Mouse (Mus musculus): ENCODE data around the gene Gdap1l1. TPM values are rescaled to one million over a fixed set of nuclear protein-coding genes. Genes with fewer than 3 reads are reported as not detected.

Gene Gdap1l1
- polyA plus RNA-seq, 1 experiment = 126 TPM

GRCm38 (mm10) chr2:163428346-163429011 is 9.8 kb upstream of the Gdap1l1 start:
- DNase-seq = no peak
- 59% methylated on average over 4 of the region's 4 CpGs for WGBS
- H3K4me3 ChIP-seq (replicated peaks; ENCODE audit: insufficient read depth, low read depth, low read length) = no peak overlapping the region
- peaks cover 15% of the 10 kb centered on the region for H3K4me1 ChIP-seq (ENCODE audit: control insufficient read depth, insufficient read depth, low read length)
- H3K27ac ChIP-seq (ENCODE audit: insufficient read depth, low read length) = no peak overlapping the region
- no peak for TF ChIP-seq CTCF (IDR thresholded peaks at IDR 0.05; ENCODE audit: borderline replicate concordance, insufficient read depth, low read depth, low read length)
- no peak for TF ChIP-seq POLR2A (IDR thresholded peaks at IDR 0.05; ENCODE audit: borderline replicate concordance, insufficient read depth, low read length)
- no peaks in the 10 kb centered on the region for H3K27me3 ChIP-seq (ENCODE audit: control insufficient read depth, insufficient read depth, low read length)

- H3K4me1 ChIP-seq (ENCODE audit: control insufficient read depth, insufficient read depth, low read length) = peaks cover 20% of the 10 kb centered on the region
- DNase-seq = no peak
- WGBS = 89% methylated on average over 9 of the region's 9 CpGs
- H3K27me3 ChIP-seq (ENCODE audit: control insufficient read depth, insufficient read depth, low read length) = no peaks in the 10 kb centered on the region
- TF ChIP-seq POLR2A (IDR thresholded peaks at IDR 0.05; ENCODE audit: borderline replicate concordance, insufficient read depth, low read length) (no peak), CTCF (IDR thresholded peaks at IDR 0.05; ENCODE audit: borderline replicate concordance, insufficient read depth, low read depth, low read length) (no peak)
- H3K4me3 ChIP-seq (replicated peaks; ENCODE audit: insufficient read depth, low read depth, low read length) = no peak overlapping the region
- no peak overlapping the region for H3K27ac ChIP-seq (ENCODE audit: insufficient read depth, low read length)
Measured at GRCm38 (mm10) chr2:163431289-163431688, 7.0 kb upstream of the Gdap1l1 start.

DNA sequence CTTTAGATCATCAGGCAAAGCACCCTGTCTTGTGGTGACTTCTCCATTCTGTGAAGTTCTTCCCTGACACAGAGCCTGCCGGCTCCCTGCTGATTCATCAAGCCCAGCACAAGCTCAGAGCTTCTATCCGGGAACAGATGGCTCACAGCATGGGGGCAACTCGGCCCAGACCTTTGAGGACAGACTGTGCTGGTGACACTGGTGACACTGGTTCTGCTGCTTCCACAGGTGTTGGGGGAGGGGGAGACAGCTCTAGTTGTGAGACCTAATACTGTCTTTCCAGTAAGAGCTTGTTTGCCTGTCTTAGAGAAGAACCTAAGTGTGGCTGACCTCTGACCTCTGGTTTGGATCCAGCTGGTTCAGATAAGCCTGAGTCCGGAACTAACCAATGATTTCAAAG is 4.3 kb upstream of the Gdap1l1 start:
- peak overlapping the region; percentile 76 for H3K27ac ChIP-seq (ENCODE audit: insufficient read depth, low read length)
- peaks cover 22% of the 10 kb centered on the region for H3K4me1 ChIP-seq (ENCODE audit: control insufficient read depth, insufficient read depth, low read length)
- no peak overlapping the region for H3K4me3 ChIP-seq (replicated peaks; ENCODE audit: insufficient read depth, low read depth, low read length)
- no peak for TF ChIP-seq POLR2A (IDR thresholded peaks at IDR 0.05; ENCODE audit: borderline replicate concordance, insufficient read depth, low read length)
- TF ChIP-seq CTCF (IDR thresholded peaks at IDR 0.05; ENCODE audit: borderline replicate concordance, insufficient read depth, low read depth, low read length) = no peak
- 7% methylated on average over 4 of the region's 4 CpGs for WGBS
- DNase-seq = peak; percentile 96 to 97
- H3K27me3 ChIP-seq (ENCODE audit: control insufficient read depth, insufficient read depth, low read length) = no peaks in the 10 kb centered on the region

- H3K4me1 ChIP-seq (ENCODE audit: control insufficient read depth, insufficient read depth, low read length) = peaks cover 36% of the 10 kb centered on the region
- H3K27me3 ChIP-seq (ENCODE audit: control insufficient read depth, insufficient read depth, low read length) = no peaks in the 10 kb centered on the region
- peak overlapping the region; percentile 85 for H3K27ac ChIP-seq (ENCODE audit: insufficient read depth, low read length)
- peak overlapping the region; percentile 90 for H3K4me3 ChIP-seq (replicated peaks; ENCODE audit: insufficient read depth, low read depth, low read length)
- TF ChIP-seq POLR2A (IDR thresholded peaks at IDR 0.05; ENCODE audit: borderline replicate concordance, insufficient read depth, low read length) = no peak
- no peak for TF ChIP-seq CTCF (IDR thresholded peaks at IDR 0.05; ENCODE audit: borderline replicate concordance, insufficient read depth, low read depth, low read length)
- DNase-seq = peak; percentile 34 to 43
- WGBS = 5% methylated on average over 4 of the region's 4 CpGs
Measured at GRCm38 (mm10) chr2:163437800-163438199, 476 bp upstream of the Gdap1l1 start.

DNA sequence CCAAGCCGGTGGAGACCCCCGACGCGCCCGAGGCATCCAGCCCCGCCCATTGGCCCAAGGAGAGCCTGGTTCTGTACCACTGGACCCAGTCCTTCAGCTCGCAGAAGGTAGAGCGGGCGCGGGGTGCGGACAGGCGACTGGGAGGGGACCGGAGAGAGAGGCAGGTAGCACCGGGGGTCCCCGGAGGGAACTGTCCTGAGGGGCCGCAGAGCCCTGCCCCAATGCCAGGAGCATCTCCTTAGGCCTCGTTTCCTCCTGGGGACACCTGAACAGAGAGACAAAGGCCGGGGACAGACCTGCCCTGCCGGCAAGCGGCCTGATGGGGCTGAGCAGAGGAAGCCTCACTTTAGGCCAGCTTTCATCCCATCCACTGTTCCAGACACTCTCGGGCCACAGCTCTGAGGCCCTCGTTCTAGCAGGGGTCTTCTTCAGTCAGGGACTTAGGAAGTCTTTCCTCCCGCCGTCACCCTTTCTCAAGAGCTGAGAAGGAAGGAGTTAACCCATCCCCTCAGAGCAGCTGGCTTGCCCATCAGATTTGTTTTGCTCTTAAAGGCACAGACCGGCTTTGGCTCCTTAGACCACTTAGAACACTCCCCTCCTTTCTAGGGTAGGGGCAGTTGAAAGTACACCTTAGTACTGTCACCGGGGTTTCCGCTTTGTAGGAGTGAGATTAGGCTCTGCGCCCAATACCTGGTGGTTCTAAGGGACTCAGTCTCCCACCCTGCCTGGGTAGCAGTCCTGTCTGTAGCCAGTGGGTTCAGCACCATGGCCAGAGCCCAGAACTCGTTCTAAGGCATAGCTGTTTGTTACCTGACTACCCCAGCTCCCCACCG is 559 bp downstream of the Gdap1l1 start:
- TF ChIP-seq CTCF (IDR thresholded peaks at IDR 0.05; ENCODE audit: borderline replicate concordance, insufficient read depth, low read depth, low read length) (no peak), POLR2A (IDR thresholded peaks at IDR 0.05; ENCODE audit: borderline replicate concordance, insufficient read depth, low read length) (no peak)
- H3K4me1 ChIP-seq (ENCODE audit: control insufficient read depth, insufficient read depth, low read length) = peaks cover 36% of the 10 kb centered on the region
- peak overlapping the region; percentile 90 for H3K4me3 ChIP-seq (replicated peaks; ENCODE audit: insufficient read depth, low read depth, low read length)
- WGBS = 2% methylated on average over 30 of the region's 30 CpGs
- H3K27me3 ChIP-seq (ENCODE audit: control insufficient read depth, insufficient read depth, low read length) = no peaks in the 10 kb centered on the region
- peak in 1 of 2 experiments; percentile 58 for DNase-seq
- peak overlapping the region; percentile 85 for H3K27ac ChIP-seq (ENCODE audit: insufficient read depth, low read length)

DNA sequence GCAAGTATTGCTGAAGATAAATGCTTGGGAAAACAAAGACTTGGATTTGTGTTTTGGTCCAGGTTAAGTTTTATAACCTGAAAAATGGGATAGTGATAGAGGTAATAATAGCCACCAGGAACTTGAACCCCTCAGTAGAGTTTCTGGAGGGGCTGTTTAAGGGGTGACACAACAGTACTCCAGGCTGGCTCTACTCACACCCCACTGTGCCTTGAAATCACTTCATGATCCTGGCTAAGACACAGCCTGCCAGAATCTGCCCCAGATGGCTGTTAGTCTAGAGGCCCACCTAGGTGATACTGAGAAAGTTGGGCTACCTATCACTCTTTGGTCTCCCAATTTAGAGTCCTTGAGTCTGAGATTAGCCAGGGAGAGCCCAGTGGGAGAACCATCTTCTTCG is 1.2 kb downstream of the Gdap1l1 start:
- Histone ChIP-seq H3K4me1 (ENCODE audit: control insufficient read depth, insufficient read depth, low read length) (peaks cover 40% of the 10 kb centered on the region), H3K4me3 (replicated peaks; ENCODE audit: insufficient read depth, low read depth, low read length) (peak overlapping the region; percentile 90), H3K27ac (ENCODE audit: insufficient read depth, low read length) (no peak overlapping the region), H3K27me3 (ENCODE audit: control insufficient read depth, insufficient read depth, low read length) (no peaks in the 10 kb centered on the region)
- 45% methylated on average over 1 of the region's 1 CpGs for WGBS
- no peak for TF ChIP-seq POLR2A (IDR thresholded peaks at IDR 0.05; ENCODE audit: borderline replicate concordance, insufficient read depth, low read length)
- TF ChIP-seq CTCF (IDR thresholded peaks at IDR 0.05; ENCODE audit: borderline replicate concordance, insufficient read depth, low read depth, low read length) = no peak
- DNase-seq = peak in 1 of 2 experiments; percentile 56

DNA sequence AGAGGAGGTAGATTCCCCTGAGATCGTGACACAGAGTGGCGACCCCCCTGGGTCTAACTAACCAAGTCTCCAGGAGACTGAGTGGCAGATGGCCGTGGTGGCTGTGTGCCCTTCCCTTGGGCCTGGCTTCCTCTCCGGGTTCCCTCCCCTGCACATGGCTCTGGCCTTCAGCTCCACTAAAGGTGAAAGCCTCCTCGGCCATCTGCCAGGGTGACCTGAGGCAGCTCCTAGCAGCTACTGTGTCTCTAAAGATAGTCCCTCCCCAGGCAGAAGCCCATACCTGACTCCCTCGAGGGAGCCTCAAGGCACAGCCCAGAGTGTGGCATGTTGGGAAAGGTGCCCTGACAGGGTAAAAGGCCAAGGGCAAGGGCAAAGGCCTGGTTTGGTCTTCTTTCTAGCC is 5.3 kb downstream of the Gdap1l1 start:
- peaks cover 49% of the 10 kb centered on the region for H3K4me1 ChIP-seq (ENCODE audit: control insufficient read depth, insufficient read depth, low read length)
- DNase-seq = peak; percentile 89 to 92
- H3K27me3 ChIP-seq (ENCODE audit: control insufficient read depth, insufficient read depth, low read length) = no peaks in the 10 kb centered on the region
- H3K4me3 ChIP-seq (replicated peaks; ENCODE audit: insufficient read depth, low read depth, low read length) = no peak overlapping the region
- TF ChIP-seq CTCF (IDR thresholded peaks at IDR 0.05; ENCODE audit: borderline replicate concordance, insufficient read depth, low read depth, low read length) (no peak), POLR2A (IDR thresholded peaks at IDR 0.05; ENCODE audit: borderline replicate concordance, insufficient read depth, low read length) (no peak)
- peak overlapping the region; percentile 44 for H3K27ac ChIP-seq (ENCODE audit: insufficient read depth, low read length)
- WGBS = 5% methylated on average over 6 of the region's 6 CpGs
